Comparison of ENCODE assay signal across 9 mouse cellular contexts in the genomic region with DNA sequence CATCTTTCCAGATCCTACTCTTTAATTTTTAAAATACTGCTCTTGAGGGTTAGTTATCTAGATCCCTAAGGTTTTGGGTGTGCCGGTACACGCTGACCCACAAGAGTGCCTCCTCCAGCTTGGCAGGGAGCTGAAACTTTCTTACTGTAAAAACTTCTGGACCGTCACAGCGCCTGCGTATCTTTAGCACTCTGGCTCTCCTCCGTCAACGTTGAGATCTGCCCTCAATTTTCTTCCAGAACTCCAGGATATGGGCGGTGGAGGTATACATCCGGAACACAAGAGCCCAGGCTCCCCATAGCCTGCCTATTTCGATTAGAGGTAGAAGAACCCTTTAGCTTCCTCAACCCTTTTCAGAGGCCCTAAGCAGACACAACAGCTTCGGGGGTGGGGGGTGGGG. TPM values are rescaled to one million over a fixed set of nuclear protein-coding genes. Genes with fewer than 3 reads are reported as not detected.
DNase-seq lines count a peak whose midpoint lies in the region; ATAC-seq lines count a peak whose summit lies in the region.
"Had no signal": no experiment of that assay in that cellular context is flagged by ENCODE, and none has a peak within 500 bp of the region (broad histone marks: within the 10 kb centered on the region; RNA-seq: fewer than 3 reads in every experiment).

No protein-coding gene starts in this region.

- 23% methylated on average over 11 of the region's 11 CpGs for WGBS in liver, embryonic 16.5 days (ENCODE audit: insufficient replicate concordance)
- WGBS in stomach, embryonic 16.5 days: 34% methylated on average over 11 of the region's 11 CpGs

- peaks cover 65% of the 10 kb centered on the region for H3K27me3 ChIP-seq in megakaryocyte, embryonic 14.5 days (replicated peaks)
- peaks cover 26% of the 10 kb centered on the region for H3K27me3 ChIP-seq in liver, embryonic 16.5 days (ENCODE audit: control insufficient read depth, insufficient read depth, low read depth, low read length)
- peaks cover 16% of the 10 kb centered on the region; the same call in 1 of the 2 replicates for H3K27me3 ChIP-seq in stomach, embryonic 16.5 days (ENCODE audit: control insufficient read depth, insufficient read depth, low read length)

- ATAC-seq in megakaryocyte, adult 5-6 weeks (ENCODE audit: poor library complexity, severe bottlenecking): no peak
- ATAC-seq in liver, embryonic 16.5 days (ENCODE audit: low read depth): no peak
- ATAC-seq in stomach, embryonic 16.5 days (ENCODE audit: insufficient read depth, low FRiP score): no peak

- H3K4me2 ChIP-seq in liver, embryonic 16.5 days (ENCODE audit: low read depth, low read length): peak overlapping the region; percentile 66
- H3K4me2 ChIP-seq in stomach, embryonic 16.5 days (ENCODE audit: low read depth, low read length): peak overlapping the region; percentile 98

- peak overlapping the region; percentile 71 for H3K4me3 ChIP-seq in megakaryocyte, embryonic 14.5 days (replicated peaks)
- H3K4me3 ChIP-seq in liver, embryonic 16.5 days (ENCODE audit: low read depth, low read length): no peak overlapping the region; the same call in 1 of the 2 replicates
- peak overlapping the region; percentile 53 for H3K4me3 ChIP-seq in stomach, embryonic 16.5 days (replicated peaks; ENCODE audit: low read length)
- H3K4me3 ChIP-seq: myocyte had no signal

- peak; percentile 7 for DNase-seq in heart, postnatal 25 days (ENCODE audit: low spot score)
- no peak for DNase-seq in adrenal gland, adult 2 months
- no peak for DNase-seq in thymus, postnatal 0 days (ENCODE audit: low spot score)
- no peak for DNase-seq in adrenal gland, adult 8-10 months

- intact Hi-C loops in heart, postnatal 25 days (cut with DNase I): loop anchor here (5.0 kb wide), 3 partner anchors 48 to 218 kb away; a partner anchor contains a TSS

- peaks cover 28% of the 10 kb centered on the region for H3K9me3 ChIP-seq in megakaryocyte, embryonic 14.5 days
- no peaks in the 10 kb centered on the region for H3K9me3 ChIP-seq in liver, embryonic 16.5 days (replicated peaks; ENCODE audit: control insufficient read depth, low read length)
- H3K9me3 ChIP-seq in stomach, embryonic 16.5 days (replicated peaks; ENCODE audit: control insufficient read depth, low read length): no peaks in the 10 kb centered on the region

- peaks cover 19% of the 10 kb centered on the region for H3K4me1 ChIP-seq in megakaryocyte, embryonic 14.5 days
- H3K4me1 ChIP-seq in liver, embryonic 16.5 days (ENCODE audit: control insufficient read depth, low read depth, low read length): peaks cover 2% of the 10 kb centered on the region
- peaks cover 10% of the 10 kb centered on the region for H3K4me1 ChIP-seq in stomach, embryonic 16.5 days (ENCODE audit: control insufficient read depth, insufficient read depth, low read length)

- no peak overlapping the region for H3K9ac ChIP-seq in liver, embryonic 16.5 days (ENCODE audit: low read depth, low read length)
- H3K9ac ChIP-seq in stomach, embryonic 16.5 days (ENCODE audit: low read length): no peak overlapping the region

- H3K27ac ChIP-seq in liver, embryonic 16.5 days (ENCODE audit: low read length): no peak overlapping the region
- no peak overlapping the region for H3K27ac ChIP-seq in stomach, embryonic 16.5 days (ENCODE audit: low read length)

- H3K36me3 ChIP-seq in megakaryocyte, embryonic 14.5 days (replicated peaks; ENCODE audit: low read length): no peaks in the 10 kb centered on the region
- H3K36me3 ChIP-seq in liver, embryonic 16.5 days (ENCODE audit: control insufficient read depth, insufficient read depth): no peaks in the 10 kb centered on the region
- no peaks in the 10 kb centered on the region for H3K36me3 ChIP-seq in stomach, embryonic 16.5 days (ENCODE audit: control insufficient read depth, insufficient read depth, low read length)

RNA-seq across cellular contexts. Expression of a gene that starts 0.6 kb away (rescaled TPM):
- polyA plus RNA-seq in megakaryocyte, embryonic 14.5 days (2012; ENCODE audit: insufficient read depth, low replicate concordance): not detected in 2 replicates
- total RNA-seq in megakaryocyte, adult 5-6 weeks (2015): 1.2 TPM in 1 of 2 replicates, not detected in the other
- total RNA-seq in megakaryocyte, adult 5-6 weeks (2017): 0.29 and 0.33 TPM in 2 replicates
- 1 to 10 TPM in 1 of 2 experiments, under 1 TPM in 1; 0.62 to 1.1 TPM for total RNA-seq in heart, postnatal 25 days (2021)
- 0.07 and 0.19 TPM in 2 replicates for polyA plus RNA-seq in liver, embryonic 16.5 days (2015; fragmentation: Nextera tagmentation; extraction: Ambion mirVana)
- 1.3 and 1.5 TPM in 2 replicates for polyA plus RNA-seq in stomach, embryonic 16.5 days (2015; fragmentation: Nextera tagmentation; extraction: Ambion mirVana)
- total RNA-seq in adrenal gland, adult 2 months (2021): under 1 TPM; 0.62 to 0.63 TPM
- polyA plus RNA-seq in adrenal gland, adult 2 months (2012; rRNA removed): 0.24 and 0.62 TPM in 2 replicates
- 2.4 and 3.5 TPM in 2 replicates for polyA plus RNA-seq in thymus, postnatal 0 days (2015; fragmentation: Nextera tagmentation; extraction: Ambion mirVana)
- under 1 TPM in 2 of 4 experiments, not detected in 2; 0.45 to 0.65 TPM for total RNA-seq in adrenal gland, adult 8-10 months (2022)
- polyA plus RNA-seq: myocyte had no signal
